10 mouse cellular contexts compared by ENCODE assay signal in the genomic region with DNA sequence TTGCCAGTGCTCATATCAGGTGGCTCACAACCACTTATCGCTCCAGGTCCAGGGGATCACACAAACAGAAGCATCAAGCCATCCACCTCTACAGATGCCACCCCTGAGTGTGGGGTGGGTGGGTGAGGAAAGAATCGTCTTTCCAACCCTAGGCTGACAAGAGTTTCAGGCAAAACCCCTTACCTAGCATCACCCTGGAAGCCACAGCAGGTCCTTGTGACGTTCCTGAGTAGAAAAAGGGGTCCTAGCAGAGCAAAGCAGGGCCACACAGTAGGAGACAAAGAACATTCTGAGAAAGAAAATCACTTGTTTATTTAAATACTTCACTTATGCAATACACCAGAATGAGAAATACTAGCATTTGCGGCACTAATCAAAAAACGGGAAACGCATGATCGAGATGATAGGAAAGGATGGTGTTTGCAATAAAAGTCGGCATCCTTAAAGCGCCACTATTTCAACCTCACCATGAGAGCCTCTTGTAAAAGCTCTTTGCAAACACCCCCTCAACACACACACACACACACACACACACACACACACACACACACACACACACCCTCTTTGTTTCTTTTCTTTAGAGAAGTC. TPM values are rescaled to one million over a fixed set of nuclear protein-coding genes. Genes with fewer than 3 reads are reported as not detected.
A peak's percentile ranks its signal among the peaks of the same experiment; 100 is the strongest.
DNase-seq lines count a peak whose midpoint lies in the region; ATAC-seq and TF ChIP-seq lines count a peak whose summit lies in the region.
"Had no signal": no experiment of that assay in that cellular context is flagged by ENCODE, and none has a peak within 500 bp of the region (broad histone marks: within the 10 kb centered on the region; RNA-seq: fewer than 3 reads in every experiment).

No protein-coding gene starts in this region.

- 4% methylated on average over 9 of the region's 9 CpGs for WGBS in forebrain, embryonic 10.5 days
- 6% methylated on average over 9 of the region's 9 CpGs for WGBS in limb, embryonic 10.5 days
- 3% methylated on average over 9 of the region's 9 CpGs for WGBS in neural tube, embryonic 12.5 days

- no peak for DNase-seq in gastrocnemius, adult 2 months
- no peak for DNase-seq in gastrocnemius, postnatal 36 days
- peak; percentile 35 for DNase-seq in forebrain, embryonic 10.5 days (ENCODE audit: extremely low spot score, low spot score)
- no peak for DNase-seq in limb, embryonic 10.5 days (ENCODE audit: low spot score)
- DNase-seq in layer of hippocampus, adult 18-20 months (ENCODE audit: low spot score in 2 of 2), result no peak
- no peak for DNase-seq in cerebellum, adult 8-10 months
- DNase-seq: heart, postnatal 36 days; liver, postnatal 0 days had no signal

- no peak overlapping the region for H3K9ac ChIP-seq in neural tube, embryonic 12.5 days
- H3K9ac ChIP-seq: liver, postnatal 0 days had no signal

- TF ChIP-seq CTCF in gastrocnemius, adult 2 months (IDR thresholded peaks at IDR 0.05), result no peak

- peak overlapping the region; percentile 62; the same call in 1 of the 2 replicates for H3K4me3 ChIP-seq in gastrocnemius, adult 2 months
- peak overlapping the region; percentile 44 for H3K4me3 ChIP-seq in forebrain, embryonic 10.5 days
- H3K4me3 ChIP-seq in limb, embryonic 10.5 days, result peak overlapping the region; percentile 47; the same call in 1 of the 2 replicates
- no peak overlapping the region for H3K4me3 ChIP-seq in neural tube, embryonic 12.5 days

- intact Hi-C loops in gastrocnemius, adult 2 months (cut with DNase I), result no loop called here
- intact Hi-C loops in gastrocnemius, postnatal 36 days (cut with DNase I), result no loop called here

- H3K9me3 ChIP-seq in forebrain, embryonic 10.5 days, result no peaks in the 10 kb centered on the region
- H3K9me3 ChIP-seq in limb, embryonic 10.5 days (replicated peaks), result no peaks in the 10 kb centered on the region
- H3K9me3 ChIP-seq in neural tube, embryonic 12.5 days, result no peaks in the 10 kb centered on the region

- H3K4me2 ChIP-seq in neural tube, embryonic 12.5 days (replicated peaks), result peak overlapping the region; percentile 65

- no peak overlapping the region for H3K27ac ChIP-seq in gastrocnemius, adult 2 months
- H3K27ac ChIP-seq in forebrain, embryonic 10.5 days, result 0 out of 2 replicates have a peak overlapping the region, but pooled peaks have one; percentile 30
- peak overlapping the region; percentile 47; the same call in 1 of the 2 replicates for H3K27ac ChIP-seq in limb, embryonic 10.5 days
- no peak overlapping the region for H3K27ac ChIP-seq in neural tube, embryonic 12.5 days

- H3K36me3 ChIP-seq in forebrain, embryonic 10.5 days (replicated peaks), result no peaks in the 10 kb centered on the region
- no peaks in the 10 kb centered on the region for H3K36me3 ChIP-seq in limb, embryonic 10.5 days
- H3K36me3 ChIP-seq in neural tube, embryonic 12.5 days, result no peaks in the 10 kb centered on the region

- peaks cover 79% of the 10 kb centered on the region for H3K27me3 ChIP-seq in forebrain, embryonic 10.5 days (ENCODE audit: poor library complexity, severe bottlenecking)
- H3K27me3 ChIP-seq in limb, embryonic 10.5 days (ENCODE audit: low read depth, poor library complexity, severe bottlenecking), result peaks cover 43% of the 10 kb centered on the region
- peaks cover 6% of the 10 kb centered on the region; the same call in 1 of the 2 replicates for H3K27me3 ChIP-seq in neural tube, embryonic 12.5 days (replicated peaks)

- ATAC-seq in neural tube, embryonic 12.5 days (ENCODE audit: low FRiP score, low read depth), result no peak
- ATAC-seq in megakaryocyte progenitor cell, adult 5-6 weeks (replicated peaks; ENCODE audit: poor library complexity), result no peak
- ATAC-seq: liver, postnatal 0 days had no signal

- H3K4me1 ChIP-seq in forebrain, embryonic 10.5 days, result peaks cover 31% of the 10 kb centered on the region
- H3K4me1 ChIP-seq in limb, embryonic 10.5 days, result peaks cover 28% of the 10 kb centered on the region
- H3K4me1 ChIP-seq in neural tube, embryonic 12.5 days, result peaks cover 22% of the 10 kb centered on the region

RNA-seq across cellular contexts. Expression of gene Tshz3, which starts 18.8 kb away (rescaled TPM):
- 1 to 10 TPM; 2.9 to 3.1 TPM for total RNA-seq in gastrocnemius, adult 2 months (2021)
- total RNA-seq in gastrocnemius, postnatal 36 days (2021), result 1 to 10 TPM; 2.8 to 3.2 TPM
- 3.5 and 4.5 TPM in 2 replicates for polyA plus RNA-seq in forebrain, embryonic 10.5 days (2016; fragmentation: Nextera tagmentation; extraction: Ambion mirVana)
- 9.2 and 10.6 TPM in 2 replicates for polyA plus RNA-seq in limb, embryonic 10.5 days (2016; fragmentation: Nextera tagmentation; extraction: Ambion mirVana)
- 26.2 and 29.8 TPM in 2 replicates for polyA plus RNA-seq in neural tube, embryonic 12.5 days (2016; fragmentation: Nextera tagmentation; extraction: Ambion mirVana)
- 0.02 and 0.24 TPM in 2 replicates for total RNA-seq in megakaryocyte progenitor cell, adult 5-6 weeks (2015)
- total RNA-seq in megakaryocyte progenitor cell, adult 5-6 weeks (2017), result 0.27 TPM in 1 of 2 replicates, not detected in the other
- 10 to 100 TPM; 13.0 to 16.5 TPM for total RNA-seq in layer of hippocampus, adult 18-20 months (2021)

Comparison
In these comparisons a context has a peak if more than half of its experiments do, and no peak if none do; other contexts are left out.
1. H3K27ac ChIP-seq: peak in forebrain, embryonic 10.5 days (single experiment) and limb, embryonic 10.5 days (single experiment); none in gastrocnemius, adult 2 months (single experiment) and neural tube, embryonic 12.5 days (single experiment).